Mouse (Mus musculus) inflammation-experienced regulatory T-cells, adult 6 months (primary cell): ENCODE results near the gene Cacnb3. TPM values are rescaled to one million over a fixed set of nuclear protein-coding genes. Genes with fewer than 3 reads are reported as not detected.
A peak's percentile ranks its signal among the peaks of the same experiment; 100 is the strongest.

ENCODE experiments used
- ATAC-seq: one replicate; pipeline ENCODE4 v1.8.0; 2017
- polyA plus RNA-seq, 3 experiments: library from polyadenylated mRNA; unstranded; fragments of 100-300 nt; shearing (Covaris generic); gene quantifications; one replicate each; pipeline ENCODE4 v1.2.1; 2017

Cacnb3 gene
- polyA plus RNA-seq, 3 experiments from 2014 or later = 0.30 to 0.38 TPM; not detected in 1

DNA sequence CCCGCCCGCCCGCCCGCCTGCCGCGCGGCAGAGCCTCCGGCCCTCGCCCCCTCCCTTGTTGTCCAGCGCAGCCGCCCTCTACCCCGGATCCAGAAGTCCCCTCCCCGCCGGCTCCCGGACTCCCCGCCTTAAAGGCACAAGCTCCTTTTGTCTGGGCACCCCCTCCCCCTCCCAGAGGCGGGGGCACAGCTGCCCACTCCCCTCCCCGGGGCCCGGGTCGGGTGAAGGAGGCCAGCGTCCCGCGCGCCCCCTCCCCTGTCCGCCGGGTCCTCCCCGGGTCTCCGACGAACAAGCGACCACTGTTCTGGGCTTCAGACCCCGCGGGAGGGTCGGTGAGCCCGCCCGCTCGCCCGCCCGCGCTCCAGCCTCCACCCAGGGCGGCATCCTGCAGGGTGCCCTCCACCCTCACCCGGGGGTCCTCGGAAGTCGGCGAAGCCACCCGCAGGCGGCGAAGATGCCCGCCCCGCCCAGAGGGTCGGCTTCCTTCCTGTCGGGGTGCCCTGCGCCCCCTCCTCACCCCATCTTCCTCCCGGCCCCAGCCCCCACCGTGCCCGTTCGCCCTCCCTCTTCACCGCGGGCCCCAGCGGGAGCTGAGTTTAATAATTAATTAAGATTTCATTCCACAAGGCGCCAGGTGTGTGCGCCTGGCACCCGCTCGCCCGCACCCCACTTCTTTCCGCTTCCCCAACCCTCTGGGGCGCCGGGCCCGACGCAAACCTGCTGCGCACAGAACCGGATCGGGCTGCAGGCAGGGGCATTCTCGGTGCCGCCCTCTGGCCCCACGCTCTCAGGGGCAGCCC is 21.1 kb upstream of the Cacnb3 start, which contains the start of gene Adcy6:
Gene Adcy6, minus strand, starts transcription at position 746 of the 800 bp plus-strand sequence.
- ATAC-seq = no peak

DNA sequence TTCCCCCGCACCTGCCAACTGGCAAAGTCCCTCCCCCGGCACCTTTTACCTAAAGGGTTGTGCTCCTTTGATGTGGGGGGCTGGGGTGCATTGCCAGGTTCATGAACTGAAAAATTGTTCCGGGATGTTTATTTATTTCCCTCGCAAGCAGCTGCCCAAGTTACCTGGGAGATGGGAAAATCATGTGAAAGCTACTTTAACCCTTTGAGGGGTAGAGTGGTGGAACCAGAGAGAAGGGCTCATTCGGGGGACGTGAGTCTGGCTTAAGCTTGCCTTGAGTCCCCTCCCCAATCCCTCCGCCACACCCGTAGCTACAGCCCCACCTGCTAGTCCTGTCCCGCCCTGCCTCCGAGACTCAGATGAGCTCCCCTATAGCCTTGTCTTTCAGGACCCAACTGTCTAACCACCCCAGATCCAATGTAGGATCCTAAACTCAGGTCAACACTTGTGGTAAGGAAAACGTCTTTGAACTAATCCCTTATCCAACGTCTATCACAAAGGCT is 20.5 kb upstream of the Cacnb3 start:
- no peak for ATAC-seq

DNA sequence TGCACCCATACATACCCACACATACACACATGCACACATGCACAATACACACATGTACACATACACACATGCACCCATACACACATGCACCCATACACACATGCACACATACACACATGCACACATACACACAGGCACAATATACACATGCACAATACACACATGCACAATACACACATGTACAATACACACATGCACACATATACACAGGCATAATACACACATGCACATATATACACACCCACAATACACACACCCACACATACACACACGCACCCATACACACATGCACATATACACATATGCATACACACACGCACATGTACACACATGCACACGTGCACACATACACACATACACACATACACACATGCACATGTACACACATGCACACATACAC is 18.4 kb upstream of the Cacnb3 start:
- no peak for ATAC-seq

DNA sequence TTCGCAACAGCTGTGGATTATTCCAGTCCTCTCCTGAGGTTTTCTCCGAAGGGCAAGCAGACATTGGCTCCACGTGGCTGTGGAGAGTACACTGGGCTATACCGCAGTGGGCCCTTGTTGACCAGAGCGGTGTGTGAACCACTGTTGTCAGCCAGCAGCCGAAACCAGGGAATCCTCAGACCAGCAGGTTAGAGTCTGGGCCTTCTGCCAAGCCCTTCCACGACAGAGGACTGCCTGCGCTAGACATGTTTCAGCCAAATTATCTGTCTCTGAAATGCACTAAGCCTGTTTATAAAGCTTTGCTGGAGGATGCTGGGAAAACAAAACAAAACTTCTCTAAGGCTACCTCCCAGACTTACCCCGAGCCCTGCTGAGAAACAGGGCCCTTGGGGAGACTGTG is 16.1 kb upstream of the Cacnb3 start:
- no peak for ATAC-seq

DNA sequence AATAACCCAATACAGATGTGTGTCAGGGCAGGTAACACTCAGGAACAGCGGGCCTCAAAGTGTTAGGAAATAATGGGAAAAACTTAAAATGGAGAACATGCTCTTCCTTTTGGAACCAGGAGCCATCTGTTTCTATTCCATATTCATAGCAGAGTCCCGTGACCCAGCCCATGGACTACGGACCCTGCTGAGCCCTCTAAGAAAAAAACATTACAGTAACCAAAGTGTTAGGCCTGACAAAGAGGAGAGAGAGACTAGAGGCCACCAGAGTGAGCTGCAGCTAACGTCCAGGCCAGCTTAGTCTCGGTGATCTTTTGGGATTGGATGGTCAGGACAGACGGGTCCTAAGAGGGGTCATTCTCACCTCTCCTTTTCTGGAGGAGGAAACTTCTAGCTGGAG is 15.7 kb upstream of the Cacnb3 start:
- ATAC-seq = no peak

DNA sequence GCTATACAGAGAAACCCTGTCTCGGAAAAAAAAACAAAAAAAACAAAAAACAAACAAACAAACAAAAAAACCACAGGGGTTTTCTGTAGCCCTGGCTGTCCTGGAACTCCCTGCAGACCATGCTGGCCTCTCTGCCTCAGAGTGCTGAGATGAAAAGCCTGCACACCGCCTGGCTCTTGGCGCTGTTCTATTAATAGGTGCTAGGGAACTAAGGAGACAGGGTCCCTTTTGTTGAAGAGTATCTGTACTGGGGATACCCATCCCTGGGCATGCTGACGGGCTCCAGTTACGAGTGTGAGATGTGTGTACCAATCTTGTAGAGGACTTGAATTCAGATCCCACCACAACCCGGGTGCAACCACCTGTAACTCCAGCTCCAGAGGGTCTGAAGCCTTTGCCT is 14.9 kb upstream of the Cacnb3 start:
- ATAC-seq = no peak

DNA sequence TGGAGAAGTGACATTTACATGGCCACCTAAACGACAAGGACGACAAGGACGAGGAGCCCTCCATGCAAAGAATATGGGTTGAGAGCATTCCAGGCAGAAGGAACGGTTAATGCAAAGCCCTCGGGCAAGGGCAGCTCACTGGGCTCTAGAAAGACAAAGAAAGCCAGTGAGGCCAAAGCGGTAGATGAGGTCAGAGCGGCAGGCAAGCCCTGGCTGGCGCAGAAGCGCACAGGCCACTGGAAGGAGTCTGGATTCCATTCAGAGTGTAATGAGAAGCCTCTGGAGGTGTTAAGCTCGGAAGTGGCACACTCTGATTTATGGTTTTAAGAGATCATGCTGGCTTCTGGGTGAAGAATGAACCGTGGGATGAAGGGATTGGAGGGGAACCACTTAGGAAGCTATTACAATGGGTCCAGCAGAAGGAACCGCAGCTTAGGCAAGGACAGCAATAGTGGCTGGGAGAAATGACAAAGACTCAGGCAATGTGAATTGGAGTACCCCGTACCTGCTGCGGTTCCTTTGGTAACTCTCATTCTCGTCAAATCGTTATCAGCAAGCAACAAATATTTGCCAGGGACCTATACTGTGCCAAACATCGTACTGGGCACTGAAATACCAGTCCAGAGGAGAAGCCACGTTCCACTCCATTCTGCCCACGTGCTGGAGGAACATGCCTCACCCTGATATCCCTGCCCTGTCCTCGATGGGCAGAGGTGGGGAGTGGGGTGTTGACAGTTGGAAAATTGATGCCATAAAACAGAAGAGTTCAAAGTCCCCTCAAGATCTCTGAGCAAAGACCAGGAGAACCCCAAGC is 14.1 kb upstream of the Cacnb3 start:
- no peak for ATAC-seq

DNA sequence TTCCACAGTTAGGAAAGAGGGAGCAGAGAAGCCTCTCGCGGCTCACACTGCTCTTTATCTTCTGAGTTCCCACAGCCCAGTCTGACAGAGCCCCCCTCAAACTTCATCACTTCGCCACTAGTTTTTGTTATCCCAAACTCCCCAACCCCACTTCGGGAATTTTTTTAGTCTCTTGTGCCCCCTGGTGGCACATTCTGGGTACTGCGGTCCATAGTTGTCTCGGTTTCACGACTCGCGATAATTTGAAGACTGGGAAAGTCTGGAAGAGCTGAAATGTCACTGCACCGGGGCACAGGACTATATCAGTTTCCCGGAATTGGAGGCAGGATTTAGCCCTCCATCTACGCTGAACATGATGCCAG is 13.5 kb upstream of the Cacnb3 start:
- ATAC-seq = no peak

DNA sequence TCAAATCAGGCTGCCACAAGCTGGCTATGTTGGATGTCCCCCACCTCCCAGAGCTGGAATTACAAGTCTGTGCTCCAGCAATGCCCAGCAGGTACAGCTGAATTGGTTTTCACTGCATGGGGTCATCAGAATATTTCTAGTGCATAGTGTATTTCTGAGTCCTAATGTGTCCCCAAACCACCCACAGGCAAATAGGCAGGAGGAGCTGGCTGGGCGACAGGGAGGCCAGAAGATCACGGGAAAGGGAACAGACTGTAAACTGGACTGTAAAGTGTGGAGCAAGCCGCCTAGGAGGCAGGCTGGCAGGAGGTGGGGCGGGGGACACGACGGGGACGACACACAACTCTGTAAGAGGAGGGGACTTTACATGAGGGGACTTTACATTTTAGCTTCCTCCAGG is 8.4 kb upstream of the Cacnb3 start:
- no peak for ATAC-seq

DNA sequence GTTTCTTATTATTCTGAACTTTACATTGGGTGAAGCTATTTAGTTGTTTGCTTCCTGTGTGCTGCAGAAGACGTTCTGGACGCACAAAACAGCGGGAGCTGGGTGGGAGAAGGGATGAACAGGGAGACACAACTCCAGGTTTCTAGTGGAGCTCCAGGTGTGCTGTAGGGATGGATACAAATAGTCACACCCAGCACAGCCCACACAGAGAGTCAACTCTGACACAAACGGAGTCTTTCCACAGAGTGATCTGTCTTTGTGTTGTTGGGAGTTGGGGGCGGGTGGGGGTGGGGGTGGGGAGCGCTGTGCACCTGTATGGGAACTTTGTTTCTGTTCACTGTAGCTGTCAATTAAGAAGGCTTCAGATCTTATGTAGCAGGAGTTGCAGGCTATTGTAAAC is 7.9 kb upstream of the Cacnb3 start:
- no peak for ATAC-seq

DNA sequence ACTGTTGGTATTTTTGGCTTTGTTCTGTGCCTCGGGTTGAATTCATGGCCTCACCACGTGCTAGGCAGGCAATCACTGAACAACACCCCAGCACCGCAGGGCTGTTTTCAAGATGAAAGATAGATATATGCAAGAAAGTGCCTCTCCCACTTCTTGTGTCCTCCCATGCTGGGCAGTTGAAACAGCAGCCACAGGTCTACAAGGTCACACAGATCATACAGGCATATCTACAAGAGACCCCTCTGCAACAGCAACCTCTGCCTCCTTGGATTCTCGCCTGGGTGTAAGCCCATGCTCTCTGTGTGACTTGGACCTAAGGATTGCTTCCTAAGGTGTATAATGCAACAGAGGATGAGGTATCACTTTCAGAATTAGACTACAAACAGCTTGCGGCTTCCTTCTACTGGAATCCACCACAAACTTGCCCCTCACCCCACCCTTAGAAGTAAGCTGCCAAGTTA is 7.2 kb upstream of the Cacnb3 start:
- peak; percentile 54 for ATAC-seq

DNA sequence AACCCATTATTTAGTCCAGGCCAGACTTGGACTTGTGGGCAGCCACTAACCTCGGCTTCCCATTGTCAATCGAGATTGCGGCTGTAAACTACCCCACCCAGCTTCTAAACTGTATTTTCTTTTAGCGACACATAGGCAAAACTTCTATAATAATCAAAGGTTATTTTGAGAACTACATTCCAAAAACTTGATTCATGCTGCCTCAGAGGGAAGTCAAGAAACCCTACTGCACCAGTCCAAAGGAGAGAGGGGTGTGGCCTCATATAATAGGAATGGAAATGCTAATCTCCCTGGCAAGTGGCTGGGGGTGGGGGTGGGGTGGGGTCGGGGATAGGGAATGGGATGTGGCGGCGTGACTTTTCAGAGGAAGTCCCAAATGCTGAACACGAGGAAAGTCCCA is 4.6 kb upstream of the Cacnb3 start:
- ATAC-seq = no peak

DNA sequence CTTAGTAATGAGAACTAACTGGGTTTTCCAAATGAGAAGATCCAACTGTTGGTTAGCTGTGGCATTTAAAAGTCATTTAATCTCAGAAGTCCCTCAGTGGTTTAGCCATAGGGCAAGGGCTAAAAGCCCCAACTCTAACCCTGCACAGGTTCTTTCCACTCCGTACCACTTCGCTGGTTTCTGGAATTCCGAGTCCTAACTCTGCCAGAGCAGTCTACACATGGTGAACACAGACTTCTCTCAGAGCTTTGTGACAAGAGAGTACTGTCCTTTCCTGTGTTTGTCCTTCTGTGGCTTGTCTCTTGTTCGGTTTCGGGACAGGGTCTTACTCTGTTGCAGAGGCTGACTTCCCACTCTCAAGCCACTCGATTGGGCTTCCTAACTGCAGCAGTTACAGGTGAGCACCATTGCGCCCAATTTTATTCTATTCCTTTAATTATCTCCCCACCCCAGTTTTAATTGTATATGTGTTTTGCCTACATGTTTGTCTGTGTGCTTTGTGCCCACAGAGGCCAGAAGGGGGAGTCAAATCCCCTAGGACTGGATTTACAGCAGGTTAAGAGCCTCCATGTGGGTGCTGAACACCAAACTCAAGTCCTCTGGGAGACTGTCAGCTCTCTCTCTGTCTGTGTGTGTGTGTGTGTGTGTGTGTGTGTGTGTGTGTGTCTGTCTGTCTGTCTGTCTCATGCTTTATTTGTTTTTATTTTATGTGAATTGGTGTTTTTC is 4.0 kb upstream of the Cacnb3 start:
- ATAC-seq = no peak

DNA sequence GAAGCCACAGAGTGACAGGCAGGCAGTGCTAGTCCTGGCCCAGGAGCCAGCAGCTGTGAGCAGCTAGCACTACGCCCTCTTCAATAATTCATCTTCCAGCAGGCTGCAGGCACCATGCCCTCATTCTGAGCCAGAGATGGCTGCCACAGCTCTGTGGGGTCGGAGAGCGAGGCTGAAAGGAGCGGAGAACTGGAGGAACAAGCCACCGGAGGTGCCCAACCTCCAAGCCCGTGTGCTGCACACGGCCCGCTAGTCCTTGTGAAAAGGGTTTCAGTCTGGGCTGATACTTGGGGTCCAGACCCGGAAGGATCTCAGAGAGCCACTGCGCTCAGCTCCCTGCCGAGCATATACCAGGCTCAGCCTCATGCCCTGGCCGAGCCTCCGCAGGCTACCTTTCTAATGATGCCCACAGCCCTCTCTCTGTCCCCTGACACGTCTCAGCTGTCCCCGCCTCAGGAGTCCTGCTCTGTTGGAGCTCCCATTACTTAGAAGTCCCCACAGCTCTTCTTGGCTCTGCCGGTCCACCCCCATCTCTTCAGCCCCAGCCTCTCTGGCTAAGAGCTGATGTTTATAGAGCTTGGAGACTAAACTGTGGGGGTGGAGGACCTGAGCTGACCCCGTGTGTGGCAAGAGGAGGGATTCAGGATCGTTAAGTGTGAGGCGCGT is 1.9 kb upstream of the Cacnb3 start:
- ATAC-seq = no peak

DNA sequence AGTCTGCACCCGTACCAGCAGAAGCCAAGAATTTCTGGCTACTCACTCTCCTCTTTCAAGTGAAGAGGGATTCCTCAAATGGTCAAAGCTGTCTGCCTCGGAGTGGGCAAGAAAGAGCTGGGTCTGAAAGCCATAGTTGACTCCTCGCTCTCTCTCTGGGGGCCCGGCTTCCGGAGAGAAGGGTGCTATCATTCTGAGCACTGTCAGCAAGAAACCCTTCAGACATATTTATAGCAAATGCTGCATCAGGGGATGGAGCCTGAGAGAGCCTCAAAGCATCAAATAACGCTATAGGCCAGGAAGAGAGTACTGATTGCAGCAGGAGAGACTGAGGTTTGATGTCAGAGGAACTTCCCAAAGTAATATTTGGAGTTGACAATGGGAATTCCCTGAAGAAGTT is 1.2 kb upstream of the Cacnb3 start:
- ATAC-seq = no peak

DNA sequence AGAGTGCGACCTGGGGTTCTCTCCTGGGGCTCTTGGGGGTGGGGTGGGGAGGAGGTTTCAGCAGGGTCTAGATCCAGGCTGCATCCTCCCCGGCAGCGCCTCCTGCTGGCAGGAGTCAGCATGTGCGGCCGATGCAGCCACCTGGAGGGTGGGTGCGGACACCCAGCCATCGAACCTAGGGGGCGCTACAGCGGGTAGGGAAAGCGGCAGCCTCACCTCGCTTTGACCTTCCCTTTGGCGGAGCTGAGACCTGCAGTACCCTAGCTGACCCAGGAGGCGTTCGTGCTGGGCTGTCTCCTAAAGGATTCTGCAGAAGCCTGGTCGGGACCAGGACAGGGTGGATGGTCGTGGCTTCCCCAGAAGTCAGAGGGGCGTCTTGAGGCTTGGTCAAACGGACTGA is 853 bp downstream of the Cacnb3 start:
- peak; percentile 37 for ATAC-seq

DNA sequence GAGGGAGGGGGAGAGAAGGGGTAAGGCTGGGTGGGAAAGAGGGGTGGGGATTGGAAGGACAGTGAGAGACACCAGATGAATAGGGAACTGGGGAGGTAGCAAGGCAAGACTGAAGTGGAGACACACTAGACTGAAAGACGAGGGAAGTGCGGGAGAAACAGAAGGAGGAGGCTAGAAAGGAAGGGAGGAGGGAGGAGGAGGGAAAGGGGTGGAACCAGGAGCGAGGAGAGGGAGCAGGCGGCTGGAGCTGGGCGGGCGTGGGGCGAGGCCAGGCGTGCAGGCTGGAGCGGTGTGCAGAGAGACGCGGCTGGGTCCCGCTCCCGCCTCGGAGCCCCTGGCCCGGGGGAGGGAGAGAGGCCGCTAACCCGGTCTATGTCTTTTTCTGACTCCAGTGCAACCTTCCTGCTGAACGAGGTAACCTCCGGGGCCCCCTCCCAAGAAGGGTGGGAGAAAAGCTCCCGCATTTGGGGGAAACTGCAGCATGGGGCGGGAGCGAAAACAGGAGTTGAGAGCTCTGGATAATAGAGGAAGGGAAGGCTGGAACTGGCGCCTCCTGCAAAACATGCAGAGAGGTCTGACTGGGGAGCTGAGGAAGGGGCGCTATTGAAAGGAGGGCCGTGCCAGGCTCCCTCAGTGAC is 1.6 kb downstream of the Cacnb3 start:
- ATAC-seq = no peak

DNA sequence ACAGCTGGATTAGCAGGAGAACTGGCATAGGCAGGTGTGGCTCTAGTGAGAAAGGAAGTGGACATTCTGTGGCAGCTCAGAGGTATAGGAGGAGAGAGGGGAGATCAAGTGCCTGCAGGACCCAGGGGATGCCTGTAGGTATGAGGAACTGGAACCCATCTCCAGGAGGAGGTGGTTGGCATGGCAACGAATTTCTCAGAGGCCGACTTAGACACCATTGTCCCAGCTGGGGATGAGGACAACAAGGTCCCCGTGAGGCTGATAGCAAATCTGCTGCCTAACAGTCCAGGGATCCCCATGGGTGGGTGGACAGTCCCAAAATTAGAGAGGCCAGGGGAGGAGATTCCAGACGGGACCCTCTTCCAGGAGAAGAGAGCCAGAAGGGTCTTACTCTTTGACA is 2.3 kb downstream of the Cacnb3 start:
- ATAC-seq = no peak

DNA sequence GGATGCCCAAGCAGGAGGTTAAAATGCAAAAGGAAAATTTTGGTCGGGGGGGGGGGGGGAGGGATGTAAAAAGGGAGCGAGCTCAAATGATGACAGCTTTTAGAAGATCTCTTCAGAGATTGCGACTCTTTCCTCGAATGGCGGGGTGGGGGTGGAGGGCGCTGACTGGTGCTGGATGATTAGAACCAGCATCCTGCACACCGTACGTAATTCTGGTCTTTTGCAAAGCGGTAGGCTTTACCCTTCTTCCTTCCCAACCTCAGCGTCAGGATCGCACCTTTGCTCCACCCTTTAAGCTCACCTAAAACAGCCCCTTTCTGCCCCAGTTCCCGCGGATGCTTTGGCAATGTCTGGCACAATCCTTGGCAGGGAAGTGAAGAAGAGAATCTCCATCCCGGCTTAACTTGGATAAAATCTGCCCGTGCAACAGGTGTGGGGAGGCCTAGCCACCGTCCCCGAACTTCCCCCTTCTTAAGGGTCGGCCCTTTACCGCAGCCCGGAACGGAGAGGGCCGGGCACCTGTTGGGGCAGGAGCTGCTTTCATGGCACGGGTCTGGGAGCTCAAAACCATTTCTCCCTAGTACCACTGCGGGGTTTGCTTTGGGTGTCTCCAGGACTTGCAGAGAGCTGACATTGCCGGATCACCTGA is 3.3 kb downstream of the Cacnb3 start:
- no peak for ATAC-seq

DNA sequence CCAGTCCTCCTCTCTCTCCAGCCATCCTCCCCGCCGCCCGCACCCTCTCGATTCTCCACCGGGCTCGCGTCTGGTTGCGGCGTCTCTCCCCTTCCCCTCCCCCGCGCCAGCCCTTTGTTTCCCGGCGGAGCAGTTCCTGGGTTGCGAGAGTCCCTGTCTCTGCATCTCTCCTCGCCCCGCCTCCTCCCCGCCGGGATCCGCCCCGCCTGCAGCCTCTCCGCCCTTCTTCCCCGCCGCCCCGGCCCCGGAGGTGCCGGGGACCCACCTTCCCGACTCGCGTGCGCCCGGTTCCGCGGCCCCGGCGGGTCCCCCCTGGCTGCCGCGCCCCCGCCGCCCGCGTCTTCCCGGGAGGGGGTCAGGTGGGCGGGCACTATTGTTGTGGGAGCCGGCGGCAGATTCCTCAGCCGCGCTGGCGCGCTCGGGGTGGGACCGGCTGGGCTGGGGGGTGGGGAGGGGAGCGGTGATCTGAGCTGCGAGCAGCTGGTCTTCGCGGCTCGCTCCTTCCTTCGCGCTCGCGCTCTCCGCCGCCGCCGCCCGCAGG is 4.0 kb downstream of the Cacnb3 start:
- peak; percentile 49 for ATAC-seq

DNA sequence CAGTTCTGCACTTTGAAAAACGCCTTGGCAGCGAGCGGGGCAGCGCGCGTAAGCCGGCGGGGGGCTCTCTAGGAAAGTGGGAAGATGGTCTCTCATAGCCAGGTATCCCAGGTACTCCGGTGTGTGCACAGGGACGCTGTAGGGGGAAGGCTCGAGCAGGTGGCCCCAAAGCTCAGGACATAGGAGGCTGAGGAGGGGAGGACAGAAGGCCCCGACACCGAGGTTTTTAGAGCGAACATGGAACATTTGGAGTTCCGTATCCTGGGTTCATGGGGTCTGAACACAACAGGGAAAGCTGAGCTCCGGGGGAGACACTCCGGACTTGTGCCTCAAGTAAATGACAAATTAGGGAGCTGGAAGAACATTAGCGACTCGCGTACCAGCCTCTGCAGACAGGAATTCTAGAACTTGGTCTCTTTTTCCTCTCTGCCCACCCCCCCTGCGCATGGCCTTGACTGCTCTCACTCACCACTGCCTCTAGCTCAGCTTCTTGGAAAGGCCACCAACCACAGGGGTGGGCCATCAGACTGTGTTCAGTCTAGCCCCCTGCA is 4.7 kb downstream of the Cacnb3 start:
- no peak for ATAC-seq
